Mouse (Mus musculus) cerebellum, adult 2 months (tissue): ENCODE results near the gene Gstm7.

Experiments used
- CTCF ChIP-seq: fragments of 200-500 bp; IDR thresholded peaks from 2 replicates; pipeline ENCODE4 v1.5.1; 2011; ENCODE audit warnings: low read depth, mild to moderate bottlenecking, control low read depth, low read length, moderate library complexity, borderline replicate concordance; ENCODE audit not compliant: insufficient read depth
- POLR2A ChIP-seq: fragments of 200-500 bp; IDR thresholded peaks from 2 replicates; pipeline ENCODE4 v1.6.1; 2011; ENCODE audit warnings: low read length, control low read depth, borderline replicate concordance; ENCODE audit not compliant: insufficient read depth

GRCm38 (mm10) chr3:107895720-107896569, 35.7 kb downstream of the Gstm7 start, which contains the start of gene Gstm5:
- TF ChIP-seq POLR2A (peak; percentile 75; the same call in 1 of the 2 replicates), CTCF (no peak)
